Mouse (Mus musculus): Measurements from ENCODE around the gene Nfxl1.

DNA sequence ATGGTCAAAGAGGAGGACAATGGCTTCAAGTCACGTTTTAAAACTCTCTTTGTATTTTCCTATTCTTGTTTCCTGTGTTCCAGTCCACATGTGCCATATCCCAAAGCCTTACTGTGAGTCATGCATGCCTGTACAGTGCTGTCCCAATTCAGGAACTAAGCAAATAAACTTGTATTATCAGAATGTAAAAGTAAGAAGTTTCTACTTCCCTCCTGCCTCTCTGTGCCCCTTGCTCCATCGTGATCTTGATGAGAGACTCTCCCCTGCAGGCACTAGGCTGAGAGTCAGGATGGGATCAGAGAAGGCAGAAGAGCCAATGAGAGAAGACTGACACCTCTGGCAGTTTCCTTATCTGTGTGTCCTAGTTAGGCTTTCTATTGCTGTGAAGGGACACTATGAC, 68.3 kb downstream of the Nfxl1 start:
- TF ChIP-seq CTCF (IDR thresholded peaks at IDR 0.05) (no peak), EP300 (IDR thresholded peaks at IDR 0.05; ENCODE audit: insufficient read depth, low read depth, low read length) (no peak), POLR2A (IDR thresholded peaks at IDR 0.05; ENCODE audit: insufficient read depth, low read depth, low read length) (no peak)

Measured in heart, adult 2 months (tissue).